Comparison of ENCODE assay signal across 14 mouse cellular contexts in genomic region chr10:77976458-77977150, GRCm38 (mm10). TPM values are rescaled to one million over a fixed set of nuclear protein-coding genes. Genes with fewer than 3 reads are reported as not detected.
DNase-seq lines count a peak whose midpoint lies in the region; ATAC-seq and TF ChIP-seq lines count a peak whose summit lies in the region.
"Had no signal": no experiment of that assay in that cellular context is flagged by ENCODE, and none has a peak within 500 bp of the region (broad histone marks: within the 10 kb centered on the region; RNA-seq: fewer than 3 reads in every experiment).

No protein-coding gene starts in this region.

- H3K4me1 ChIP-seq in liver, adult 2 months (ENCODE audit: control insufficient read depth, insufficient read depth, low read length) = peaks cover 16% of the 10 kb centered on the region
- H3K4me1 ChIP-seq in liver, embryonic 12.5 days = peaks cover 34% of the 10 kb centered on the region

- no peaks in the 10 kb centered on the region for H3K9me3 ChIP-seq in liver, embryonic 12.5 days (replicated peaks)
- H3K9me3 ChIP-seq: heart, embryonic 10.5 days; hindbrain, embryonic 12.5 days; kidney, embryonic 15.5 days; limb, embryonic 12.5 days; midbrain, embryonic 12.5 days had no signal

- DNase-seq in adrenal gland, adult 2 months = peak; percentile 33
- no peak for DNase-seq in adrenal gland, adult 8-10 months
- peak; percentile 54 for DNase-seq in liver, adult 2 months (ENCODE audit: extremely low read depth, low read depth, low spot score)
- DNase-seq in 416B (ENCODE audit: low read depth) = peak; percentile 35
- peak; percentile 19 for DNase-seq in brain, adult 2 months (ENCODE audit: low read depth, low spot score)
- no peak for DNase-seq in layer of hippocampus, adult 9-10 months (ENCODE audit: low spot score)
- DNase-seq in frontal cortex, postnatal 25 days (ENCODE audit: low spot score in 2 of 2) = no peak
- DNase-seq: gastrocnemius, adult 2 months had no signal

- 50% methylated on average over 8 of the region's 8 CpGs for WGBS in liver, adult 2 months
- 61% methylated on average over 8 of the region's 8 CpGs for WGBS in liver, embryonic 12.5 days (ENCODE audit: insufficient replicate concordance)

- no peaks in the 10 kb centered on the region for H3K79me2 ChIP-seq in liver, adult 2 months (ENCODE audit: control insufficient read depth, insufficient read depth, low read length)

- no peaks in the 10 kb centered on the region for H3K36me3 ChIP-seq in liver, adult 2 months (ENCODE audit: control insufficient read depth, insufficient read depth, low read length)
- H3K36me3 ChIP-seq in liver, embryonic 12.5 days = no peaks in the 10 kb centered on the region

- H3K27ac ChIP-seq in liver, adult 2 months (replicated peaks; ENCODE audit: insufficient read depth, low read depth, low read length) = no peak overlapping the region
- no peak overlapping the region for H3K27ac ChIP-seq in liver, embryonic 12.5 days
- H3K27ac ChIP-seq: gastrocnemius, adult 2 months; heart, embryonic 10.5 days; hindbrain, embryonic 12.5 days; kidney, embryonic 15.5 days; limb, embryonic 12.5 days; midbrain, embryonic 12.5 days had no signal

- no peak overlapping the region for H3K9ac ChIP-seq in liver, adult 2 months (ENCODE audit: low read depth, low read length)
- no peak overlapping the region for H3K9ac ChIP-seq in liver, embryonic 12.5 days
- H3K9ac ChIP-seq: hindbrain, embryonic 12.5 days; kidney, embryonic 15.5 days; limb, embryonic 12.5 days; midbrain, embryonic 12.5 days had no signal

- TF ChIP-seq CTCF in liver, adult 2 months (IDR thresholded peaks at IDR 0.05; ENCODE audit: low read depth, low read length) = no peak

- no peak for TF ChIP-seq POLR2A in liver, adult 2 months (IDR thresholded peaks at IDR 0.05; ENCODE audit: extremely low read depth, insufficient read depth, low read length)

- no peaks in the 10 kb centered on the region for H3K27me3 ChIP-seq in liver, adult 2 months (ENCODE audit: control insufficient read depth, insufficient read depth, low read length)
- H3K27me3 ChIP-seq in liver, embryonic 12.5 days (replicated peaks) = peaks cover 8% of the 10 kb centered on the region
- H3K27me3 ChIP-seq: hindbrain, embryonic 12.5 days; kidney, embryonic 15.5 days; limb, embryonic 12.5 days; midbrain, embryonic 12.5 days had no signal

- no peak overlapping the region for H3K4me2 ChIP-seq in liver, embryonic 12.5 days
- H3K4me2 ChIP-seq: hindbrain, embryonic 12.5 days; kidney, embryonic 15.5 days; limb, embryonic 12.5 days; midbrain, embryonic 12.5 days had no signal

- H3K4me3 ChIP-seq in liver, adult 2 months (ENCODE audit: insufficient read depth, low read depth, low read length) = no peak overlapping the region
- no peak overlapping the region for H3K4me3 ChIP-seq in liver, embryonic 12.5 days
- H3K4me3 ChIP-seq: gastrocnemius, adult 2 months; heart, embryonic 10.5 days; hindbrain, embryonic 12.5 days; kidney, embryonic 15.5 days; limb, embryonic 12.5 days; midbrain, embryonic 12.5 days had no signal

- no peak for ATAC-seq in liver, embryonic 12.5 days

RNA-seq across cellular contexts. Expression of gene 1810043G02Rik, which starts 1.7 kb away (rescaled TPM):
- 10 to 100 TPM; 19.7 to 23.7 TPM for total RNA-seq in adrenal gland, adult 2 months (2021)
- polyA plus RNA-seq in adrenal gland, adult 2 months (2012; rRNA removed) = 92.1 and 111 TPM in 2 replicates
- total RNA-seq in adrenal gland, adult 8-10 months (2022) = 10 to 100 TPM; 18.8 to 41.2 (median 28.6) TPM
- 5.9 and 8.0 TPM in 2 replicates for total RNA-seq in liver, adult 2 months (2014; rRNA removed)
- 13.2 and 13.7 TPM in 2 replicates for polyA plus RNA-seq in liver, adult 2 months (2012; rRNA removed)
- polyA plus RNA-seq in liver, embryonic 12.5 days (2016; fragmentation: Nextera tagmentation; extraction: Ambion mirVana) = 6.7 and 6.9 TPM in 2 replicates

RNA-seq across cellular contexts. Expression of gene Trpm2, which starts 6.2 kb away (rescaled TPM):
- total RNA-seq in adrenal gland, adult 2 months (2021) = 1 to 10 TPM; 2.6 to 3.2 TPM
- polyA plus RNA-seq in adrenal gland, adult 2 months (2012; rRNA removed) = 3.0 and 3.1 TPM in 2 replicates
- 10 to 100 TPM in 2 of 4 experiments, 1 to 10 TPM in 2; 2.2 to 10.4 (median 7.6) TPM for total RNA-seq in adrenal gland, adult 8-10 months (2022)
- 3.1 and 4.1 TPM in 2 replicates for total RNA-seq in liver, adult 2 months (2014; rRNA removed)
- 2.1 and 3.3 TPM in 2 replicates for polyA plus RNA-seq in liver, adult 2 months (2012; rRNA removed)
- 1.1 and 1.2 TPM in 2 replicates for polyA plus RNA-seq in liver, embryonic 12.5 days (2016; fragmentation: Nextera tagmentation; extraction: Ambion mirVana)

RNA-seq across cellular contexts. Expression of gene Pfkl, which starts 33.3 kb away (rescaled TPM):
- 100 to 1,000 TPM; 128 to 145 TPM for total RNA-seq in adrenal gland, adult 2 months (2021)
- polyA plus RNA-seq in adrenal gland, adult 2 months (2012; rRNA removed) = 122 and 138 TPM in 2 replicates
- total RNA-seq in adrenal gland, adult 8-10 months (2022) = 100 to 1,000 TPM in 1 of 4 experiments, 10 to 100 TPM in 3; 79.7 to 108 (median 89.6) TPM
- 17.5 and 21.1 TPM in 2 replicates for total RNA-seq in liver, adult 2 months (2014; rRNA removed)
- 38.6 and 46.0 TPM in 2 replicates for polyA plus RNA-seq in liver, adult 2 months (2012; rRNA removed)
- 152 and 157 TPM in 2 replicates for polyA plus RNA-seq in liver, embryonic 12.5 days (2016; fragmentation: Nextera tagmentation; extraction: Ambion mirVana)

Comparison
In these comparisons a context has a peak if more than half of its experiments do, and no peak if none do; other contexts are left out.
1. DNase-seq: peak in adrenal gland, adult 2 months (single experiment), liver, adult 2 months (single experiment), 416B (single experiment) and brain, adult 2 months (single experiment); none in adrenal gland, adult 8-10 months (single experiment), layer of hippocampus, adult 9-10 months (single experiment) and frontal cortex, postnatal 25 days (0 of 2).